Mouse (Mus musculus) cerebellum, postnatal 14 days (tissue): ENCODE measurements at regions not wholly inside any gene's neighbourhood (a gene's known extent, or its start where the extent isn't known, plus 50 kb on each side); places are given as distances from the start of the nearest gene placed in this dataset.

Experiments
- DNase-seq, 2 experiments: peaks; one replicate each; pipeline ENCODE4 v3.0.0; 2021; ENCODE audit warnings: mixed read lengths in 2 of 2

DNA sequence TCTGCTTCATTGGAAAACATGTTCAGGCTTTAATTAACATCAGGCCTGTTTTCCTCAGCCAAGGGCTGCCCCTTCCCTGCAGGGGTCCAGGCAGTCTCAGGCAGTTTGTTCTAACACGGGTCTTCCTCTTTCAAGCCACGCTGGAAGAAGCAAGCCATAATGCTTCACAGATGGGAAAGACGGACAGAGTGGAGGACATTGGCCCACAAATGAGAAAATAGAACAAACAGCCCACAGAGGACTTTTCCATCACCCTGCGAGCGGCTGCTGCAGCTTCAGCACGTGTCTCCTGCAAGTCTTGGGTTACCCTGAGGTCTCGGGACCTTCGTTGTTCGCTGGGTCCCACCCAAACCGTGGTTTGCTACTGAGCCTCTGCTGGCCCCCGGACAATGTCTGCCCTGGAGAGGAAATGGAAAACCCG lies 565.9 kb upstream of the 3110018I06Rik start:
- peak; percentile 32 to 40 for DNase-seq

DNA sequence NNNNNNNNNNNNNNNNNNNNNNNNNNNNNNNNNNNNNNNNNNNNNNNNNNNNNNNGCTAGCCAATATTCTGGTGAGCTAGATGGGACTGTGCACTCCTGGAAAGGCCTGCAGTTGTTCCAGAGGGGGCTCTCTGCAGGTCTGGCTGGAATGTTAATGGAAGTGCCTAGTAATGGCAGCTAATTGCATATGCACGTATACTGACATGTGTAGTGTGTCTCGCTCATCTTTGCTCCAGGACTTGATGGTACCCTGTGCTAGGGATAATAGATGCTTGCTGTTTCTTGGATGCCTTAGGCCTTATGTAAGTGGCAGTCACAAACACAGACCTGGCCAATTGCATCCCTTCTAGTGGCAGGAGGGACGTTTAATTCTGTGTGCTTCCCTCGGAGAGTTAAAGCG lies 560.0 kb upstream of the 3110018I06Rik start:
- DNase-seq, result no peak

GRCm38 (mm10) chr12:106929161-106929560 lies 559.3 kb upstream of the 3110018I06Rik start:
- no peak for DNase-seq

DNA sequence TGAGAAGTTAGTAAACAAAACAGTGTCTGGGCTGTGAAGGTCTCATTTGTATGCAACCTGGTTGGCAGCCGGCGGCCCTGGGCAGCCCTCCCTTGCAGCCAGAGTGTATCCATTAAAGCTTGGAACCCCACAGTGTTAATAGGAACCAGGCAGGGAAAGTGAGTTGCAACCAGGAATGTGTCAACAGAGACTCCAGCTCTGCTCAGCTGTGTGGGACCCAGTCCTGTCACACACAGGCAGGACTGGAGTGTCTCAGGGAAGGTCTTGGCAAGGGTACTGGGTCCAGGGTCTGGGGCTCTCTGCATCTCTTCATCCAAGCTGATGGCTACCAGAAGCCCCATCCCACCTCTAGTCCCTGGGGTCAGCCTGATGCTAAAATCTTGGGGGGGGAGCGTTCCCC lies 556.8 kb upstream of the 3110018I06Rik start:
- no peak for DNase-seq

- peak; percentile 35 to 67 for DNase-seq
These were observed 549.1 kb upstream of the 3110018I06Rik start for GRCm38 (mm10) chr12:106939381-106939780.

GRCm38 (mm10) chr12:106943874-106944273 lies 544.6 kb upstream of the 3110018I06Rik start:
- DNase-seq, result no peak

GRCm38 (mm10) chr12:106952621-106953020 lies 535.8 kb upstream of the 3110018I06Rik start:
- no peak for DNase-seq

DNA sequence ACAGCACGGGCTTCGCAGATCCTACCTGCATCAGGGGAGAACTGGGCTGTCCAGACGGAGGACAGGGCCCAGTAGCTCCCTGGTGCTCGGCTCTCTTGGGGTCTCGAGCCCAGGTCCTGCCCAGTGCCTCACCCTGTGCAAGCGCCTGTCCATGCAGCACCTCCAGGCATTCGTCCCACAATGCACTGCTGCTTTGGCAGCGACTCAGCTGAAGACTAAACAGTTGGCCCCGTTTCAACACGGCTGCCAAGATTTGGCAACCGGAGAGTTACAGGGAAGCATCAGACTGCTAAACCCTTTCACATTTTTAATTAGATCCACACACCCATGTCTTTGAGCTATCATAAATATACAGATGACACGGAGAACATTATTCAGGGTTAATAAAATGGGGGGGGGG lies 532.7 kb upstream of the 3110018I06Rik start:
- peak; percentile 96 to 97 for DNase-seq

- peak; percentile 25 to 35 for DNase-seq
These were observed 532.2 kb upstream of the 3110018I06Rik start for GRCm38 (mm10) chr12:106956266-106956665.

DNA sequence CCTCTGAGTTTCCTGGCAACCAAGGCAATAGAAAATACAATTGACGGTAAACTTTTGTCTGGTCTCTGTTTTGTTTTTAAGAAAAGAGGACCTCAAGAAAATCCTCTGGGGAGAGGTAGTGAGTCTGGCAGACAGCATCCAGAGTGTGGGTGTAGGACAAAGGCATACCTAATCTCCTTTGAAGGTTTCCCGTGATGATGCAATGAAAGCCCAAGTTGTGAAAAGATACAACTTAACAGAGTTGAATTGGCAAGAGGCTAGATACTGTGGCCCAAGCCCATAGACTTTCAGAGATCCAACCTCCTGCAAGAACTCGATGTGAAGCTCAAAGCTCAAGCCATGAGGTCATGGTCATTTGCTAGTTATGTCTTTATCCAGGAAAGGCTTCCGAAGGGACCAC lies 526.4 kb upstream of the 3110018I06Rik start:
- no peak for DNase-seq

GRCm38 (mm10) chr12:106963762-106964161 lies 524.7 kb upstream of the 3110018I06Rik start:
- peak in 1 of 2 experiments; percentile 32 for DNase-seq

GRCm38 (mm10) chr12:106969873-106970272 lies 518.6 kb upstream of the 3110018I06Rik start:
- no peak for DNase-seq

DNA sequence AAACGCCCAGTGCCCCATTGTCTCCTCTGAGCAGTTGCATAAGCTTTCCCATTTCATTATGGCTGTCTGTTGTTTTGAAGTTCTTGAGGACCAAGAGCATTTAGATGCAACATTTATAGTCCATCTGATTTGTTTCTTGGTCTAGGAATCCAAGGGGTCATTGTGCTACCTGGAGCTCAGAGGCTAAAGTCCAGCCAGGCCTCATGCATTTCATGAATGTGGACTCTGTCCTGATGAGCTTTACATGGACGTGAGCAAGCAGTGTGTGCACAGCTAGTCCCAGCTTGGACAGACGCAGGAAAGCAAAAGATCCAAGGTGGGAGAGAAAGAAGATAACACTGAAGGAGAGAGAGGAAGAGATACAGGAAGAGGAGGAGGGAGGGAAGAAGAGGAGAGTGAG lies 496.0 kb upstream of the 3110018I06Rik start:
- no peak for DNase-seq

- peak in 1 of 2 experiments; percentile 16 for DNase-seq
These were observed 495.4 kb upstream of the 3110018I06Rik start for GRCm38 (mm10) chr12:106993011-106993410.

GRCm38 (mm10) chr12:107010995-107011786 lies 477.2 kb upstream of the 3110018I06Rik start:
- DNase-seq, result peak; percentile 41 to 53

- no peak for DNase-seq
These were observed 471.6 kb upstream of the 3110018I06Rik start for GRCm38 (mm10) chr12:107016801-107017200.

DNA sequence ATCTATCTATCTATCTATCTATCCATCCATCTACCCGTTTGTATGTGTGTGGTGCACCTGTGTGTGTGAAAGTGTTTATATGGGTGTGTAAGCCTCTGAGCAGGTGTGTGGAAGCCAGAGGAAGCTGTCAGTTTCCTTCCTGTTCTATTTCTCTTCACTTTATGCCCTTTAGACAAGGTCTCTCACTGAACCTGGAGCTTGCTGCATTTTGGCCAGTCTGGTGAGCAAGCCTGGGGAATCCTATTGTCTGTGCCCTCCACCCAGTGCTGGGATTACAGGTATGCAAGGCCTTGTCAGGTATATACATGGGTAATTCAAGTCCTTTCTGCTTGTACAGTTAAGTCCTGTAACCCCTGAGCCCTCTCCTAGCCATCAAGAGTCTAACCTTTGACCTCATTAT lies 466.6 kb upstream of the 3110018I06Rik start:
- DNase-seq, result no peak

GRCm38 (mm10) chr12:107026821-107027220 lies 461.6 kb upstream of the 3110018I06Rik start:
- no peak for DNase-seq

GRCm38 (mm10) chr12:107027842-107028549 lies 460.4 kb upstream of the 3110018I06Rik start:
- peak in 1 of 2 experiments; percentile 18 for DNase-seq

DNA sequence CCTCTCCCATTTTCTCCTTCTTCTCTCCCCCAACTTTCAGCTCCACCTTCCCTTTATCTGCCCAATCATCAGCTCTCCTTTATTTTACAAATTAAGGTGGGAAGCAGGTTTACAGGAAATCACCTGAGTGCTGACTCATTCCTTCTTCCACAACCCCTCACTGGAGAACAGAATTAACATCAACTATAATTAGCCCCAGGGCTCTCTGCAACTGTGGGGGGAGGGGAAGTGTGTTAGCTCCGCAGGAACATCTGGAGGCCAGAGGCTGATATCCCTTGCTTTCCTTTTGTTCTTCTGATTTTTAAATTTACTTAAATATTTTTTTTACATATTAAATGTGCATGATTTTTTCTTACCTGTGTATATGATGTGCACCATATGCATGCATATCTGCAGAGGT lies 459.4 kb upstream of the 3110018I06Rik start:
- DNase-seq, result no peak

GRCm38 (mm10) chr12:107036357-107036756 lies 452.1 kb upstream of the 3110018I06Rik start:
- no peak for DNase-seq

DNA sequence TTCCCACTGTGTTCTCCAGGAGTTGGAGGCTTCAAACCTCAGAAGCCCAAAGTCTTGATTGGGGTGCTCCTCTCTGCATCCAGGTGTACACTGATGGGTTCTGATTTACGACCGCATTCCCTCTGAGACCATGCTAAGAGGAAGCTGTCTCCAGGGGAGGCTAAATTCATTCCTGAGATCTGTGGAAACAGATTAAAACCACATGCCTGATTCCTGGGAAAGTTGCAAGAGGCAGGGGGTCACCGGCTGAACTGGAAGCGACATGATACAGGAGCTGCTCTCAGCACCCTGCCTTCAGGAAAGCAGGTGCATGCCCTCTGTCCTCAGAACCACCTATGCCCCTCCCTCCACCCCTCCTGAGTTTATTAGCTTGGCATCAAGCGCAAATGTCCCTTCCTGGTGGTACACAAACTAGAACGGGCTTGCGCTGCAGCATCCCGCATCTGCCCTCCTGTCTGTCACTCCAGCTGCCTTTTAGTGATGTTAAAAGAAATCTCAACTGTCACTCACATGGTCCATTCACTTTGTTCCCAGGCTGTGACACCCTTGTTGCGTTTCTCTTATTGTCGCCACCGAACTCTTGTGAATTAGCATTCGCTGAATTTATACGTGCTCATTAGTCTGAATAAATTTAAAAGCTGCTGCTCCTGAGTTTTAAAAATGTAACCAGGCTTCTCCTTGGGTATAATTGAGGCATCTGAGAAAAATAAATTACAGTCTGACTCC lies 446.3 kb upstream of the 3110018I06Rik start:
- no peak for DNase-seq

- DNase-seq, result no peak
These were observed 441.9 kb upstream of the 3110018I06Rik start for GRCm38 (mm10) chr12:107046496-107046895.
